Mouse (Mus musculus): ENCODE data around the gene Lifr. TPM values are rescaled to one million over a fixed set of nuclear protein-coding genes. Genes with fewer than 3 reads are reported as not detected.

Lifr gene
- polyA plus RNA-seq, 1 experiment from 2014 or later: 30.7 TPM

- Histone ChIP-seq H3K4me3 (replicated peaks) (no peak overlapping the region), H3K27me3 (peaks cover 43% of the 10 kb centered on the region)
Observed at GRCm38 (mm10) chr15:7226225-7226624, 135.8 kb downstream of the Lifr start.

GRCm38 (mm10) chr15:7233393-7234090 lies 143.1 kb downstream of the Lifr start:
- no peaks in the 10 kb centered on the region for H3K4me1 ChIP-seq (replicated peaks)
- H3K36me3 ChIP-seq (replicated peaks): no peaks in the 10 kb centered on the region
- H3K9ac ChIP-seq: no peak overlapping the region
- H3K27ac ChIP-seq (replicated peaks): no peak overlapping the region
- 61% methylated on average over 13 of the region's 13 CpGs for WGBS (ENCODE audit: insufficient replicate concordance)
- H3K9me3 ChIP-seq (replicated peaks): no peaks in the 10 kb centered on the region
- H3K4me2 ChIP-seq: no peak overlapping the region
- no peak for ATAC-seq (ENCODE audit: insufficient read depth)
- no peak overlapping the region for H3K4me3 ChIP-seq (replicated peaks)
- H3K27me3 ChIP-seq: peaks cover 21% of the 10 kb centered on the region; the same call in 1 of the 2 replicates

More at GRCm38 (mm10) chr15:7226225-7226624, 135.8 kb downstream of the Lifr start:
- H3K36me3 ChIP-seq (replicated peaks): no peaks in the 10 kb centered on the region
- ATAC-seq (ENCODE audit: insufficient read depth): no peak
- H3K4me1 ChIP-seq (replicated peaks): no peaks in the 10 kb centered on the region
- no peaks in the 10 kb centered on the region for H3K9me3 ChIP-seq (replicated peaks)
- no peak overlapping the region for H3K4me2 ChIP-seq
- H3K9ac ChIP-seq: no peak overlapping the region
- no peak overlapping the region for H3K27ac ChIP-seq (replicated peaks)
- 2% methylated on average over 5 of the region's 5 CpGs for WGBS (ENCODE audit: insufficient replicate concordance)

GRCm38 (mm10) chr15:7239904-7240303 lies 149.5 kb downstream of the Lifr start:
- Histone ChIP-seq H3K9ac (no peak overlapping the region), H3K27ac (replicated peaks) (no peak overlapping the region), H3K36me3 (replicated peaks) (no peaks in the 10 kb centered on the region), H3K27me3 (peaks cover 7% of the 10 kb centered on the region; the same call in 1 of the 2 replicates), H3K9me3 (replicated peaks) (no peaks in the 10 kb centered on the region), H3K4me3 (replicated peaks) (no peak overlapping the region), H3K4me2 (no peak overlapping the region), H3K4me1 (replicated peaks) (no peaks in the 10 kb centered on the region)
- 79% methylated on average over 11 of the region's 11 CpGs for WGBS (ENCODE audit: insufficient replicate concordance)
- ATAC-seq (ENCODE audit: insufficient read depth): no peak

GRCm38 (mm10) chr15:7240950-7241349 lies 150.5 kb downstream of the Lifr start:
- Histone ChIP-seq H3K36me3 (replicated peaks) (no peaks in the 10 kb centered on the region), H3K9me3 (replicated peaks) (no peaks in the 10 kb centered on the region), H3K4me1 (replicated peaks) (no peaks in the 10 kb centered on the region), H3K9ac (no peak overlapping the region), H3K27me3 (peaks cover 11% of the 10 kb centered on the region; the same call in 1 of the 2 replicates), H3K27ac (replicated peaks) (no peak overlapping the region), H3K4me3 (replicated peaks) (no peak overlapping the region), H3K4me2 (no peak overlapping the region)
- ATAC-seq (ENCODE audit: insufficient read depth): no peak
- 53% methylated on average over 3 of the region's 3 CpGs for WGBS (ENCODE audit: insufficient replicate concordance)

- no peak for ATAC-seq (ENCODE audit: insufficient read depth)
- Histone ChIP-seq H3K9ac (no peak overlapping the region), H3K4me2 (no peak overlapping the region), H3K4me1 (replicated peaks) (no peaks in the 10 kb centered on the region), H3K27ac (replicated peaks) (no peak overlapping the region), H3K27me3 (peaks cover 11% of the 10 kb centered on the region; the same call in 1 of the 2 replicates), H3K36me3 (replicated peaks) (no peaks in the 10 kb centered on the region), H3K9me3 (replicated peaks) (no peaks in the 10 kb centered on the region), H3K4me3 (replicated peaks) (no peak overlapping the region)
- WGBS (ENCODE audit: insufficient replicate concordance): 32% methylated on average over 15 of the region's 15 CpGs
Observed at GRCm38 (mm10) chr15:7242161-7242850, 151.9 kb downstream of the Lifr start.

Other genes starting within 250 kb of the Lifr start
- 0.25 and 0.33 TPM in 2 replicates for gene Osmr, start 215.6 kb upstream of the Lifr start, polyA plus RNA-seq (2015; fragmentation: Nextera tagmentation; extraction: Ambion mirVana)